Mouse (Mus musculus): ENCODE measurements at regions not wholly inside any gene's neighbourhood (a gene's known extent, or its start where the extent isn't known, plus 50 kb on each side); places are given as distances from the start of the nearest gene placed in this dataset.

DNA sequence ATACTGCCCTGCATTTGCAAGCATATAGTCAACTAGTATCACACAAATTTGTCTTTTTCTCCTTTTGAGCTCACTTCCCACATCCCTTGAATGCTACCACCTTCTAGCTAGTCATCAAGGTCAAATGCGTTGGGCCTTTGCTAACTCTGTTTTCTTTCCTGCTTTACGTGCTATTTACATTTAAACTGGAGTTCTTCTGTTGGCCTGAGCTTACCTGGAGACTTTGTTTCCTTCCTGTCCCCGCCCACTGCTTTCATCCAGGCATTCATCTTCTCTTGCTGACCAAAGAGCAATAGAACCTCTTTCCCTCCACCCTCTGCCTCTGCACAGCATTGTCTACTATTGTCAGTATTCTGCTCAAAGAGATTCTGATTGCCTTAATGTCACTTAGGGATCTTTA is 237.0 kb downstream of the Papss1 start:
- DNase-seq, result no peak

DNA sequence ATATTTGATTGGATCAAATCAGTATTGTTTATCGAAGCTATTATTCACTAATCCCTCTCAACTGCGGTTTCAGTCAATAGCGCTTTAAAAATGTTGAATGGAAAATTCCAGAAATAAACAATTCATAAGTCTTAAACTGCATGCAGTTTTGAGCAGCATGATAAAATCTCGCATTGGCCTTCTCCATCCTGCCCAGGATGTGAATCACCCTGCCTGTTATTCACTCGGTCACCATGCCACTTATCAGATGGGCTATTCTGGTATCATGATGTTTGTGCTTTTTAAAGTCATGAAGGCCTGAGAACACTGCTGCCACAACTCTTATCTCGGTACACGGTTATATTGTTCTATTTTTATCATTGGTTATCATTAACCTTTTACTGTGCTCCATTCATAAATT is 238.3 kb downstream of the Papss1 start:
- DNase-seq, result no peak

DNA sequence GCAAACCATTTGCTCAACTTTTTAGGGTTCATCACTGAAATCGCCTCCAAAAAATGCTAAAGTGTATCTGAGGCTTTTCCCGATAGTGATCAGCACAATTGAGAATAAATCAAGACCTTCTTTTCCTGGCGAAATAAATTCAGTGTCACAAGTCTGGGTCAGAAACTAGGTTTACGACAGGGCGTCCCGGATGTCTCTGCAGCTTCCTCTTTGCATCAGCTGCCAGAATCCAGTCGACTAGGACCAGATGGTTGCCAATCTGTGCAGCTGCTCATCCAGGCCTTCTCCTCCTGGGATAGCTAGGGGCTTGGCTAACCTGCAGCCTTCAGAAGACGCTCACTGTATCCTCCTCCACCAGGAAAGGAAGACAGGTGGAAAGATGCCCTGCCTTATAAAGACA is 243.6 kb downstream of the Papss1 start:
- DNase-seq, result peak; percentile 8 to 10

DNA sequence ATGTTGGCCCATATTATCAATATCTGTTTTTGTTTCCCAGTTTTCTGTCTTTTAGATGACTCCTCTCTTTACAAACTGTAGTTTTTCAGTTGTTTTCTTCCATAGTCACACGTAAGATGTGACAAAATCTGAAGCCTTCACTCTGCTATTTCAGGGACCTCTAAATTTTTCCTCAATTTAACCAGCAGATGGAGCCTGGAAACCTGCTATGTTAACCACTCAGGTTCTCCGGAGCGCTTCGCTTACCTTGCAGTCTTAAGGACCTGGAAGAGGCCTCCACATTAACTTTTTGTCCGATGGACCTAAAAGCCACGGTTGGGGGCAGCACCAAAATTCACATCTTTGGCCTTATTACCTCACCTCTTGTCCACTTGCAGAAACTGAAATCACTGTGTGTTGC is 248.4 kb downstream of the Papss1 start:
- DNase-seq, result no peak

DNA sequence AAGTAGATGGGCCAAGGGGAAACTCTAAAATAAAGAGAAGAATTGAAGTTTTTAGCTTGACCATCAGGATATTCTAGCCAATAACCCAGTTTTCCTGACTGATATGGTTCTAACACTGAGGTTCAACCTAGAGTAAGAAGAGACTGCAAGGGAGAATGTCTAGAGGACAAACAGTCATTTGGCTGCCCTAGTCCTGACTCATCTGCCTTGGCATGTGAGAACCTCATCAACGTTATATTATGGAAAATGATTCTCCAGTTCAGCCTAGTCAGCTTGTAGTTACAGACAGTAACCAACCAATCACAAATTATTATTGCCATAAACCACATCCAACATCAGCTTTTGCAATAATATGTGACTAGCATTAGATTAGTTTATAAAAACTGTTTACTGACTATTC is 254.2 kb downstream of the Papss1 start:
- DNase-seq, result no peak

DNA sequence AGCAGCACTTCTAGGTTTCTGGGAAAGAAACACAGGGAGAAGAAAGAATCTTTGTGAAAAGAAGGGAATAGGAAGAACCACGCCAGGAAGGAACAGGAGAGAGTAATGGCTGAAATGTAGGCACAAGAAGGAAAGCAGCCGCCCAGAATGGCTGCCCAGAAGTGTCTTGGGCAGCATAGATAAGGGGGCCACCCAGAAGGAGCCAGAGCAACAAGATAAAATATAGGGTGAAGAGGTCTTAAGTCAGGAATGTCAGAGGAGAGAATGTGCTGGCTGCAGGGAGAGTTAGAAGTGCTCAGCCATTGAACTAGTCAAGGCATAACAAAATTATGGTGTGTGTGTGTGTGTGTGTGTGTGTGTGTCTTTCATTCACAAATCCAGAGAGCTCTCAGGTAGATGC is 227.7 kb upstream of the Dkk2 start:
- DNase-seq, result no peak

DNA sequence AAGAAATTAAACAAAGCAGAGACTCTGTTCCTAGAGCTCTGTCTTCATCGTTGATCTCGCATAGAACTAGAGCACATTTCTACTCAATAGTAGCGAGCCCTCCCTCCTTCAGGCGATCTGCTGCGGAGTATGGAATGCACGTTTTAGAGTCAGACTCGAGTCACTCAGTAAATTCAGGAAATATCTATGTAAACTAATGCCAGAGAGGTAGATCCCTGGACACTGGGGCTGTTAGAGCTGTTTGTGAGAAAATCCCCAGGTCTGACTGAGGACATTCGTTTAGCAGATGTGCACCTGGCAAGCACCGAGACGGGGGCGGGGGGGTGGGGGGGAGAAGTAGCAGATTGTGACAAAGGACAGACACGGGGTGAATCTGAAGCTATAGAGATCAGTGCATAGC is 226.0 kb upstream of the Dkk2 start:
- no peak for DNase-seq

DNA sequence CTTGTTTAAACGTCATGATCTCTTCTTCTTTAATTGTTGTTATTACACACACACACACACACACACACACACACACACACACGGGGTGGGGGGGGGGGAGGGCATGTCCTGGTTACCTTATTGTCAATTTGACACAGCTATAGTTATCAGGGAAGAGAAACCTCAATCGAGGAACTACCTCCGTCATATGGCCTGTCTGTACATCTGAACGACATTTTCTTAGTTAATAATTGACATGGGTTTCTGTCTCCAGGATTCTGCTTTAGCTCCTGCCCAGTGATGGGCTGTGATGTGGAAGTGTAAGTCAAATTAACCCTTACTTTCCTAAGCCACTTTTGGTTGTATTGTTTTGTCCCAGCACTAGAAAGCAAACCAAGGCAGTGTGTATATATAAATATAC is 220.0 kb upstream of the Dkk2 start:
- no peak for DNase-seq

DNA sequence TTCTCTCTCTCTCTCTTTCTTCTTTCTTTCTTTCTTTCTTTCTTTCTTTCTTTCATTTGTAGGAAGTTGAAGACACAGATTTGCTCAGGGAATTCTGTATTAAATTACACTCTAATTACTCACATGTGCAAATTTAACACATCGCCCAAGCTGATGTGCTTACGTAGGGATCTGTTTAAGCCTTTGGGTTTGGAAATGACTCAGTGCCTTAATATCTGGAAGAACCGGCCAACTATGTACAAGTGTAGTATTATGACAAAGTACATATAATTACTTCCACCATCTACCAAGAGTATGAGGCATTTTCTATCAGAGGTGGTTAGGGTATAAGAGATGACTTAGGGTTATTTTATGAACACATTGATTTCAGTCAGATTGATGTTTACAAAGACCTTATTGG is 217.8 kb upstream of the Dkk2 start:
- DNase-seq, result no peak

DNA sequence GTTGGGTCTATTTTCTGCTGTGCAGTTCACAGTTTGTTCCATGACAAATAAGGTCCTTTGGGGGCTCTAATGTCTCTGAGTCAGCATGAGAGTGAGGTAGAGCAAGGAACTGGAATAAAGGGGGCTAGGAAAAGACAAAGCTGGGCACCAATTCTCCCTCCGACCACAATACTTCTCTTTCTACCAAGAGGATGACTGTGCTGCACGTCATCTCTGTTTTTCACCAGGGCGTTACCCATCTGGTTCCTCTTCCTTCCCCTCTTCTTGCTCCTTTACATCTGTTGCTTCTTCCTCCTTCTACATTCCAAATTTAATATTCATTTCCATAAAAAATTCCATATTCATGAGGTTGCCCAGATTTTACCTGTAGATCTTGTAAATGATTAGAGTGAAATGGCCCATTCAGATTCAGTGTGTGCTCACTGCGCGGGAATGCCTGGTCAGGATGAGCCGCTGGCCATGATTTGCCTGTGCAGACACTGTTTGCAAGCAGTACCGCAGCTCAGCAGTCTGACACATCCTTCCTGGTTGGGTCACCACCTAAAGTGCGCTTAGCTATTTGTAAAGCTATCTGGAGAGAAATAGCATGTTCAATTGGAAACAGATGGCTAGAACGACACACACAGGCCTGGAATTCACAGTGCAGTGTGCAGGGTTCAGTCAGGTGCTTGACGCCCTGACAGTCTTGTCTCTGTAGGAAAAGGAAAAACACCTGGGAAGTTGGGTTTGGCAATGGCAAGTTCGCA is 216.7 kb upstream of the Dkk2 start:
- DNase-seq, result no peak

DNA sequence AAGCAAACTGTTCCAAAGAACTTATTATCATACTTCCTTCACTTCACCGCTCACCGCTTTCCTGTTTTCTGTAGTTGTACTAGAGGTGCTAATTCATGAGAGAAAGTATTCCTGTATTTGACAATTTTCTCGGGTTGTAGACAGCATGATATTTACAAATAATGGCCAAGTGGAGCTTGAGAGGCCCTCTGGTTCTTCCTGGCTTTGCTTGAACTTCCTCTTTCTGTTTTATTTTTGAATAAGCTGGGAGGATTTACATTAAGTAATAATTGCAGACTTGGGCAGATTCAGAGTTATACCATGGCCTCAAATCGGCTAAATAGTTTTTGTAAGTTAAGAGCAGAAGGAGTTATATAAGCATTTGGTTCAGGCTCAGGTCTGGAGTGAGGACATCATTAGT is 215.8 kb upstream of the Dkk2 start:
- DNase-seq, result no peak

DNA sequence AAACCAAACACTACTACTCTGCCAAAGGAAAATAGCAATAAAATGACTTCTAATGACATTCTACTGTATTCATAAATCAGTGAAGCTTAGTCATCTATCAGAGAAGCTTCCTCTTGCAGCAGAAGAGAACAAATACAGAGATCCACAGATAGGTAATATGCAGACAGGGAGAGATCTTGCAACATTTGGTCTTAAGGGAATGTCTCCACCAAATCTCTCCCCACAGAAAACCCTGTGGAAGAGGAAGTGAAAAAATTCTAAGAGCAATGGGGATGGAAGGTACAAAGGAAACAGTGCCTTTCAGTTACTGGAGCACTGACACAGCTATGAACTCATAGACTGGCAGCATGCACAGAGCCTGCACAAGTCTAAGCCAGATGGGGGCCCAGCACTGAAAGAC is 202.4 kb upstream of the Dkk2 start:
- DNase-seq, result no peak

DNA sequence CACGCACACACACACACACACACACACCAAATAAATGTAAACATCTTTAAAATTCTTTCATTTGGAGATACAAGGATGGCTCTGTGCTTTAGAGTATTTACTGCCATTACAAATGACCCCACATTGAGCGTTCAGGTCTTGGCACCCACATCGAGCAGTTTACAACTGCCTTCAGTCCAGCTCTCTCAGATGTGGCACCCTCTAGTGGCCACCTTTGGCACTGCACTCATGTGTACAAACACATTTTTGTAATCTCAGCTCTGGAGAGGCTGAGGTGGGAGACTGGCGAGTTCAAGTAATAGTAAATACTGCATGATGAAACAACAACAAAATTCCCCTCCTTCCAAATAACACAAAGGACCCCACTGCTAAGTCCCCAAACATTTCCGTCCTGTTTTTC is 198.6 kb upstream of the Dkk2 start:
- DNase-seq, result peak; percentile 5 to 13

DNA sequence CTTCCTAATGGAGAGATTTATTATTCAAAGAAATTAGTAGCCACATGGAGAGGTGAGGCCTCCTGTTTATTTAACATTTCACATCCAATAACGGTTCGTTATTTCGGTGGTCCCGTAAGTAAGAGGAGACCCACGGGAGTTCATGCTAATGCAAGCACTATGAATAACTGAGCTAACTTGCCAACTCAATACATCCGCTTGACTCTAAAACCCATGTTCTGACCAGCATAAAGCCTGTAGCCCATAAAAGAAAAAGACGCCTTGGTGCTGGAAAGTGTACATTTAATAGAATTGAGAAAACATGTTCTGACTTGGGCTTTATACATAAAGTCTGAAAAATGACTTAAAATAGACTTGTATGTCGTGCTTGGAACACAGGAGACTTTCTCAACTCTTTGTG is 198.1 kb upstream of the Dkk2 start:
- no peak for DNase-seq

DNA sequence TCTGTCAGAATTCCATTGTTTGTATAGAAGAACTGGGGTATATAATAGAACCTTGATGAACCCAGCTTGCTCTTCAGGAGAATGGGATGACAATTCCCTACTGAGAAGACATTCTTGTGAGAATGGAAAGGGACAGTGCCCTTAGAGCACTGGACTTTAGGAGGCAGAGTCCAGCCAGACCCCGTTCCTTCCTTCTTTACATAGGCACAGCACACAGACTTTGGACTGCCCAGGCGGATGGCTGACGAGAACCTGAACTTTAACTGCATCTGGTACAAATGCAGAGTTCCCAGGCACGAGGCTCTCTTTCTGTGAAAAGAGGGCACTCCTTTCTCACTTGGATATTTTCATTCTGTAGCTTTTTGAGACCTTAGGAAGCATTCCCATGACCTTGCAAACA is 197.4 kb upstream of the Dkk2 start:
- no peak for DNase-seq

DNA sequence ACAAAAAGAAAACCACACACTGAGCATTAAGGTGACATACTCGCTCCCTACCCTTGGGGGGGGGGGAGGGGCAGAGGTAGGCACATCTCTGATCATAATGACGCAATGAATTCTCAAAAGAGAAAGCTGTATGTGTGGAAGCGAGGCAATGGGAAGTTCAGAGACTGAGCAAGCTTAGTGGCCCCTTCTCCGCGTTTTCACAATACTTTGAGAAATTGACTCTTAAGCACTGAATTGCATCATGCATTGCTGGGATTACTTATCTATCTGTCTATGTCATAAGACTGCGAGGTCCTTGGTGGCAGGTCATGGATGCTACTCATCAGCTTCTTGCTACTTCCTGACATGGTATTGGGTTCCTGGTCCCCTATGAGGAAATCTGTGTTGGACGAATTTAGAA is 193.2 kb upstream of the Dkk2 start:
- no peak for DNase-seq

DNA sequence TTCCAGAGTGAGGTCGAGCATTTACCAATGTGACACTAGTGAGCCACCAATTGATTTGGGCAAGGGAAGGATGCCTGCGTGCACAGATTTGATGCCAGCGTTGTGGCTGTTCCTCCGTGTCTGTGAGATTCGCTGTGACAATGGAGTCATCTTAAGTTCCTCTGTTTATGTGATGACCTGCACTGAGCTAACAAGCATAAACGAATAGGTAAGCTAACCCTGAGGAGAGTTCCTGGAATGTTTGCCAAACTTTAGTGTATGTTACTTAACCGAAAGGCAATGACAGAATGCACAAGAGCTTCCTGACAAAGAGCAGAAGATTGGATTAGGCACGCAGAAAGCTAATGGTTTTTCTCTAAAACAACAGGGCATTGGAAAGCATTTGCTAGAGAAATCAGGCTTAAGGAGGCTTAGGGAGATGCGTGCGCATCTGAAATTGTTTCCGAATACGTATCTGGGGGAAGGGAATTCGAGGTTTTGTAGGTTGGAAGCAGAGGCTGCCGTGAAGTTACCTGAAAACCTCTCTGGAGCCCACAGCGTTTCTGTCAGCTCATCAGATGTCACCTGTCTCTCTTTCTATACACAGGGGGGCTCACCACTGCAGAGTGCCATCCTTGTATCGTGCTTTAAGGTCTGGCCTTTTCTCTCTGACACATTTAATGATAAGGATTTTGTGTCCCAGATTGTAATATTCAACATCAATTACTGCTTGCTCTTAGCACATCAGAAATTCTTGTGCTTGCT is 191.9 kb upstream of the Dkk2 start:
- no peak for DNase-seq

DNA sequence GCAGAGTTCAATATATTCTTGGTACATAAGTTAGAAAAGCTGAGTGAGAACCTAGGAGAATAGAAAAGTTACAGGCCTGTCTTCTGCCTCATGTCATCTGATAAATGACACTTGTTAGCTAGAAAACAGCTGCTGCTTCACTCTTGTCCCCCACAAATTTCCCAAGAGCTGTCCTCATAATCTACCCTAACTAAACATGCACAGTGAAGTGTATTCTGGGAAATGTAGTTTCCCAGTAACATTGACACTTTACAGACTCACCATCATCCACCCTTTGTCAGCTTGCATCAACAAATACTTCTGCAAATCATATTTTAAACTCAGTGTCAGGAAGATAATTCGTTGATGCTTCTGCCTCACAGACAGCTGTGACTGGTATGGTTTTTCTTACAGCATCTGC is 190.0 kb upstream of the Dkk2 start:
- DNase-seq, result no peak

DNA sequence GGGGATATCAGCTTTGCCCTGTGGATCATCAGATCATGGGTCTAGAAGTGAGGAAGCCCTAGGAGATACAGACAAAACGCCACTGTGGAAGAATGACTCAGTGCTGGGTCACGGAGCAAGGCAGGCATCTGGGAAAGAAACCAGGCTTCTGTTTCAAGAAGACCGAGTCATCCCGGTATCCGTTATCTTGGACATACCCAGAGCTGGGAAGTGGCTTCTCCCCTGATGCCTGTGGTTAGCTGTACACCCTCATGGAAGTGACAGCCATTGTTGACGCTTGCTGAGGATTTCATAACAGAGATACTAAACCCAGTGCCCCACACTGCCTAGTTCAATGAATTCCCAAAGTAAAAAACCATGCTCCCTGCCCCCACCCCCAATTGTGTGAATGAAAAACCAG is 171.6 kb upstream of the Dkk2 start:
- no peak for DNase-seq

DNA sequence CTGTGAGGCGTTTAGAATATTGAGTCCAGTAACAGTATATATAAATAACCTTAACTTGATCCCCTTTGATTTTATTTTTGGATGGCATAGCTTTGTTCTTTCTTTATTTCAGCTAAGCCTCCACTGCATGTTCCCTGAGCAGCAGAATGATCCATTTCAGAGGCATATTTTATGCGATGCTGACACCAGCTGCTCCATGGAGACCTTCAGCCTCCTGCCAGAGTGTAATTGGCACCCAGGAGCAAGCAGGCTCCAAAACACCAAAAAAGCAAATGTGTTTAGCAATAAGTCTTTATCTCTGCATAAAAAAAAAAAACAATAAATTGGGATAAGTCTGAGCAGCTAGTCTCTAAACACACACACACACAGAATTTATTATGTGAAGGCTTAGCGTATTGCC is 170.7 kb upstream of the Dkk2 start:
- DNase-seq, result no peak

DNA sequence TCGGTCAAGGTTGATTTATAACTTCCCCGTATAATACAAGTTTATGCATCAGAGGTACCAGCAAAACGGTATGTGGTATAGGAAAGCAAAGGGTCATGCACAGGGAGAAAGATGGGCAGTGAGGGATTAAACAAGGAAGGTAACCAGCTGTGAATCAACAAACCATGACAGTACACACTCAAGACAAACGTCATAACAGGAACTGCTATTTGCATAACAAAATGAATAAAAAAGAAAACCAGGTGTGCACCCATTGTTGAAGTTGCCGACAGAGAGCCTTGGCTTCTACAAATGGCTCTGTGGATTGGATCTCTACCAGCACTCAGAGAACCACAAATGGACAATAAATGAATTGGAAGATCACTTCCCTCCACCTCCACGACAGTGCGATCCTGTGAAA is 170.1 kb upstream of the Dkk2 start:
- DNase-seq, result no peak

DNA sequence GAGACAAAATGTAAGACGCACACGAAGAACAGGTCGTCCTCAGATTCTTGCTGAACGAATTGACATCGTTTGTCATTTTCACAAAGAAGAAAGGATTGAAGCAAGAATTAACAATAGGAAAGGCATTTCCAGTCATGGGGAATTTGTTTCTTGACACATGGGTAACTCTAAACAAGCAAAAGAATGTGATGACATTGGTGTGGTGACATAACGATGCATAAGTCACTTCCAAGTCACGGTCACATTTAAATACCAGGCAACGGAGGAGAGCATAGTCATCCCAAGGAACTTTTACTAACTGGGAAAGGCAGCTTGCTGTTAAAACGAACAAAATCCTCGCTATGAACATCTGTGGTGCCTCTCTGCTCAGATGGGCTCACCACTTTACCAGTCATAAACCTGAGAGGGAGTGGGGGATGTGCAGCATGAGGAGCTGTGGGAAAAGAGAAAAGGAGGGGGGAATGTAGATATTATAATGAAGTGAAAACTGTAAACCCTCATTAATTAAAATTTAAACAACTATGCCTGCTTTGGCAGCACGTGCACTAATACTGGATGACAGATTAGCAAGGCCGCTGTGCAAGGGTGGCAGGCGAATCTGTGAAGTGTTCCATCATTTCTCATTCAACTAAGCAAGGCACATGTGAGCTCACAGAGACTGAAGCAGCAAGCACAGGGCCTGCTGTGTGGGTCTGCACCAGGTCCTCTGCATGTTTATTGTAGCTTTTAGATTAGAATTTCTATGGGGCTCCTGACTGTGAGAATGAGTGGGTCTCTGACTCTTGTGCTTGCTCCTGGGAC is 167.2 kb upstream of the Dkk2 start:
- DNase-seq, result no peak

DNA sequence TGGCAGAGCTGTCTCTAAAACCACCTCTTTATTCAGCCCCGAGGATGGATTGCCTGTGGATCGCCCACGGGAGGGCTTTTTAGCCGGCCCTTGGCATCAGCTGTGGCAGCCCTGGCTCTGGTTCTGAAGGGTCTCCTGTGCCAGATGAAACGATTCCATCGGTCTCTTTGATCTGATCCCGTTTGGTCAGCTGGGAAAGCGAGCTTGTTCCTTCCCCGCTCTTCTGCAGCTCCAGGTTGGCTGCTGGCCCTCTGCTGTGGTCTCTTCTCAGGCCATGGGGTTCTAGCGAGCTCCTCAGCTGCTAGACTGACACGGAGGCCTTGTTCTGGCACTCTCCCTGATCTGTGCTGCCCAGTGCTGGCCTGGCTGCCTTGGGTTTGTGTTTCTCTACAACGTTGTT is 165.6 kb upstream of the Dkk2 start:
- DNase-seq, result peak; percentile 27 to 29

DNA sequence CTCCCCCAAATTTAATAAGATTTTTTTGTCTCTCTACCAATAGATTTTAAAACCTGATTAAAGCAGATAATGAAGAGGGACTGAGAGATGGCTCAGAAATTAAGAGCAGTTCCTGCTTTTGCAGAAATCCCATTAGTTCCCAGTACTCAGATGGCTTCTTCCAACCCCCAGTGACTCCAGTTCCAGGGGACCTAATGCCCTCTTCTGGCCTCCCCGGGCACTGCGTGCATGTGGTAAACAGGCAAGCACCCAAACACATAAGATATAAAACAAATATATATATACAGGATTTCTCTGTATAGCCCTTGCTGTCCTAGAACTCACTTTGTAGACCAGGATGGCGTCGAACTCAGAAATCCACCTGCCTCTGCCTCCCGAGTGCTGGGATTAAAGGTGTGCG is 163.9 kb upstream of the Dkk2 start:
- peak; percentile 8 to 11 for DNase-seq

Measured in cerebellum, postnatal 36 days (tissue).